Mouse (Mus musculus) heart, postnatal 10 days (tissue): ENCODE results near the gene Pycr1. TPM values are rescaled to one million over a fixed set of nuclear protein-coding genes. Genes with fewer than 3 reads are reported as not detected.

Experiments
- DNase-seq, 2 experiments: peaks; one replicate each; pipeline ENCODE4 v3.0.0; 2021
- intact Hi-C: fragments of 180-260 bp; cut with DNase I; formaldehyde crosslinking; loops from one replicate; pipeline ENCODE4 v1.15.1; 2025
- total RNA-seq, 2 experiments: library from RNA; stranded (reverse); gene quantifications; 2 replicates each; pipeline ENCODE4 v1.2.3; 2021

Pycr1 gene
- total RNA-seq, 2 experiments from 2014 or later, result 4.8 to 5.5 TPM

- intact Hi-C loops, result no loop called here
- DNase-seq, result peak in 1 of 2 experiments; percentile 44
These were observed 14.2 kb downstream of the Pycr1 start for GRCm38 (mm10) chr11:120629341-120629730.

DNA sequence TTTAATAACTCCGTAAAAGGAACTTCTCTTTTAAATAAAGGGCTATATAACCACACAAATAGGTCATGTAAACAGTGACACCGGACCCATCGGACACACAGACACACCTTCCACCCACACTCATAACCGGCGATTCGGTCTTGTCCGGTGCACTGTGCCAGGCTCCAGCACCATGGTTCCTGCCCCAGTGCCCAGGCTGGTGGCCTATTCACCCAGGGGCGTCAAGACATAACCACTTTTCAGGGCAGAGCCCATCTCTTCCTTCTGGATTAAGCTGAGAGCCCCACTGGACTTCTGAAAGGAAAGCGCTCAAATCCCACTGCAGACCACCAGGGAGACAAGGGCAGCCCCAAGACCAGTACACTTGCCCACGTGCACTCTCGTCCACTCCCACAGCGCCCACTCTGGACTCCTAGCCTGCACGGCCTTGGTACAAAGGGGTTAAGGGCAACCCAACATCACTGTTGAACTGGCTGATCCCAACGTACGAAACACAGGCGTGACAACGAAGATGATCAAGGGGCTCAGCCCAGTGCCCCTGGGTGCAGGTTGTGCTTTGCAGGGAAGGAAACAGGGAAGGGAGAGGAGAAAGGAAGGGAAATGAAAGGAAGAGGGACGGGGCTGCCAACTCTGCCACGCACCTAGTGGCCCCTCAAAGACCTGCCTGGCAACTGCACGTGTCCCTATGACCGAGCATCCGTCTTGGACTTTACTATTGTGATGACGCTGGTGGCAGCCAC is 14.8 kb downstream of the Pycr1 start:
- intact Hi-C loops, result no loop called here
- DNase-seq, result no peak

DNA sequence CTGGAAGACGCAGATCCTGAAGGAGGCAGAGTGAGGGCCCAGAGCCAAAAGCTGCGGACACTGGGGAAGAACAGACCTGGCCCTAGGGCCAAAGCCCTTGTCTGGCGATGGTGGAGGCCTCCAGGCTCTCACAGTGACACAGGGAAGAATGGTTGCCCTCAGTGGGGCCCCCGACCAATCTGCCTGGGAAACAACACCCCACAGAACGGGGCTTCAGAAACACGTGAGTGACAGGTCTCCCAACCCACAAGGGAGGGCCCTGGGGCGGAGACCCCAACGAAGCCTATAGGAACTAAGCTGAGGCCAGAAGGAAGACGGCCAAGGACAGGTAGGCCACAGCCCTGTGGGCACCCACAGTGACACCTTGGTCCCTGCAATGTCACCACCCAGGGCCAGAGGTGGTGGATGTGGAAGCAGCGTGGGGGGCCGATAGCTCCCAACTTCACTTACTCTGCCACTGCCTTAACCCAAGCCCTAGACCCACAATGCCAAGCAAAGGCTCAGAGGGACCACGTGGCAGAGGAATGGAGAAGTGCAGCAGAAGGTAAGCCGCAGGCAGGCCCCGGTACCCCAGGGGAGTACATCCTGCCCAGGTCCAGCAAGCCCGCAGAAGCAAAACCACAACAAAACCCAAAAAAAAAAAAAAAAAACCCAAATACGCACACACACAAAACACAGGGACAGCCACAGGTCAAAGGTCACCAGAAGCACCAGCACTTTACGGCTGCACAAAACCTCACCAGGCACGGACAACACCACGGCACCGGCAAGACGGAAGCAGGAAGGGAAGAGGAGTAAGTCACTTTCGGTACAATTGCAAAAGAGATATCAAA is 15.9 kb downstream of the Pycr1 start:
- intact Hi-C loops, result no loop called here
- no peak for DNase-seq

GRCm38 (mm10) chr11:120626785-120627467 is 16.6 kb downstream of the Pycr1 start:
- intact Hi-C loops, result no loop called here
- no peak for DNase-seq

GRCm38 (mm10) chr11:120625152-120625775 is 18.3 kb downstream of the Pycr1 start, which contains the start of gene Sirt7:
Gene Sirt7, minus strand, starts transcription at chr11:120625240.
- DNase-seq, result no peak
- intact Hi-C loops, result no loop called here

DNA sequence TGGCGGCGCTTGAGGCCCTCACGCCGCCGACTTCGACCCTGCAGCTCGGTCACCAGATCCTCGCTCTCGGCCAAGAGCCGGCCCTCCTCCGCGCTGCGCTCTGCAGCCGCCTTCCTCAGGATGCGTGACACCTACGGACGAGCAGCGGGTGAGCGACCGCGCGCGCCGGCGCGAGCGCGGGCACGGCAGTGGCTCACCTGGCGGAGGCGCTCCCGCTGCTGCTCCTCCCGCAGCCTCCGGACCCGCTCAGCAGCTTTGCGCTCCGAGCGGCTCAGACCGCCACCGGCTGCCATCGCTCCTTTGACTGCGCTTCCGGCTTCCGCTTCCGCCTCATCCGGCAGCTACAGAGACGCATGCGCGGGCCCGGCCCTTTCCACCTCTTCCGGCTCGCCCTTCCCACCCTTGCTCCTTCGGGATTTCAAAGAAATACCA is 18.9 kb downstream of the Pycr1 start:
- DNase-seq, result peak; percentile 89 to 92
- intact Hi-C loops, result loop anchor here (1.0 kb wide), 1 partner anchor 88 kb away; no protein-coding TSS in a partner anchor

DNA sequence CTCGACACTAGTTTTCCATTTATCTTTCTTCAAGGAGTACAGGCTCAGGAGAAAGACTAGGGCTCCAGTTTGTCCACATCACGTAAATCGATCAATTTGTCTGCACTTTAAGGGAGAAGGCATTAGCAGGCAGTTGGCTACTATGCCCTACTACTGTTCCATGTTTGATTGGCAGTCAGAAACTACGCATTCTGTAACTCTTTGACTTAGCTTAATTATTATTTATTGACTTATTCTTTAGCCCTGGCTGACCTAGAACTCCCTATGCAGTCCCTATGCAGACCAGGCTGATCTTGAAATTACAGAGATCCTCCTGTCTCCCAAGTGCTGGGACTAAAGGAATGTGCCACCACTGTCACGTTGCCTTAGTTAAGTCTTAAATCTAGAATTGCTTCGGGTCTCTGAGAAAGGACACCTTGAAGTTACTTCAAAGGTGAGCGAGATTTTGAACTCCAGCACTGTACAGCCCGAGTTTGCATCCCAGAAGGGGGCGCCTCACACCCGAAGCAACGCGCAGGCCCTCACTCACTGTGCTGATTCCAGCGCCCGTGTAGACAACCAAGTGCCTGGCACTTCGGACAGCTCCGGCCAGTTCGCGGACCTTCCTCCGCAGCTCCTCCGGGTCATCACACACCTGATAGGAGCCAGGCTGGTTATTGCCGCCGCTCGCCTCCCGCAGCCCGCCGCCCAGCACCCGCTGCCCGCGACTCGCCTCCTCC is 19.4 kb downstream of the Pycr1 start:
- intact Hi-C loops, result loop anchor here (1.0 kb wide), 1 partner anchor 88 kb away; no protein-coding TSS in a partner anchor
- peak; percentile 74 to 82 for DNase-seq

DNA sequence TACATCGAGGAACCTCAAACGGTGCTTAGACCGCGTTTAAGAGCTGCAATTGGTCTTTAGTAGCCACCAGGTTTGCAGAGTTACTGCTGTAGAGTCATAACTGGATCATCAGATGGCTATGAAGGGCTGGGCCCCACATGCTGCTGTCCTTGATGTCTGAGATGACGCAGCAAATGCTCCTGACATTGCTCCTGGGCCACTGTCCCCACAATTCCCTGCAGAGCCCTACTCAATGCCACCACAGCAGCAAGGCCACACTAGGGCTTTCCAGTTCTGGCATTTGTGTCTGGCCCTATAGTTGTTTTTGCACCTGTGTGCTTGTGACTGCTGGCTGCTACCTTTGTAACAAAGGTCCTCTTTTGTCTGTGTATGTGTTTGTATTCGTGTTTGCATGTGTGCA is 20.8 kb downstream of the Pycr1 start:
- no peak for DNase-seq
- intact Hi-C loops, result no loop called here

DNA sequence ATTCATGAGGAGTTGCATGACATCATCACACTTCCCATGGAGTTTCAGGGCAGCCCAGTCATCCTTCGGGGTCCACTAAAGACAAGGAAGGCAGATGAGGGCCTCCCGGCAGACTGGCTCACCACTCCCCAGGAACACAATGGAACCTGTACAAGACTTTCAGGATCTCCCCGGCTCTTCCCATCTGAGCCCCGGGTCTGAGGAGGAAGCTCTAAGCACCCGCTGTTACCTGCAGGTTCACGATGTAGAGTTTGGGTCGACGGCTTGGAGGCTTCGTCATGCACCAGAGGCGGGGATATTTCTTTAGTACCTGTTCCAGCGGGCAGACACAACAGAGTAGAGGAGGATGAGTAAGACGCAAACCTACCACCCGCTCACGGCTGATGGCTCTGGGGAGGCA is 23.4 kb downstream of the Pycr1 start:
- DNase-seq, result no peak
- intact Hi-C loops, result no loop called here

DNA sequence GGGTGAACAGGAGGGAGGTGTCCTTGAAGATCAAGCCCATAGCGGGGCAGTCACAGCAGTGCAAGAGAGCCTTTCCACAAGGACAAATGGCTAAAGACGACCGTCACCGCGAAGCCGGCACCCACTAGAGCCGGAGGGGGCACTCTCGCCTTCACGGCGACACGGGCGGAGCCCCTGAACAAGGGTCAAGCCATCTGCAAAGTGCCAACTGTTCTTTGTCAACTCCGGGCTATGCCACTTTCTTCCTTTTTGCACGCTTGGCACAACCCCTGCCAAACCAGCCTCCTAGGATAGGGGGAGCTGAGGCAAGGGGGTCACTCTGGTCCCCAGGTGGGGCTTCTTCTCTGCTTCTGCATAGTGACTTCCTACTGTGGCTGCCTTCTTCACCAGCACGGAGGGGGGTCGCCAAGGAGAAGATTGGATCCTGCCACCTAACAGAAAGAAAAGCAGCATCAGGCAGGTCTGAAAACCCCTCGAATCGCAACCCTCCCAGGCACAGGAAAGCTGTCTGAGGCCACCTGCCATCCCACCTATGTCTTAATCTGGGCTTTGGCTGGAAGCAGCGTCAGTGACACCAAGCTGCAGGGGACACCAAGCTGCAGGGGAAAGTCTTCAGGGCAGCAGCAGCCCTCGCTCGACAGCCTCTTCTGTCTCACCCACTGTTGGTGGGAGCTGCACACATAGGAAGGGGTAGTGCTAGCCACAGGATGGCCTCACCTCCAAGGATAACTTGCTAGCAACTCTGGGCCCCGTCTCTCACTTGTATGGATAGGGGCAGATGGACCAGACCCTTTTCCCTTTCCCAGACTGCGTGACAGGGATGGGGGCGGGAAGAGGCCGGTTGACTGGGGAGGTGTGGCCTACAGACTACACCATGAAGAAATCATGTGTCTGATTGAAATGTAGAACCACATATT is 24.7 kb downstream of the Pycr1 start:
- intact Hi-C loops, result no loop called here
- DNase-seq, result no peak

DNA sequence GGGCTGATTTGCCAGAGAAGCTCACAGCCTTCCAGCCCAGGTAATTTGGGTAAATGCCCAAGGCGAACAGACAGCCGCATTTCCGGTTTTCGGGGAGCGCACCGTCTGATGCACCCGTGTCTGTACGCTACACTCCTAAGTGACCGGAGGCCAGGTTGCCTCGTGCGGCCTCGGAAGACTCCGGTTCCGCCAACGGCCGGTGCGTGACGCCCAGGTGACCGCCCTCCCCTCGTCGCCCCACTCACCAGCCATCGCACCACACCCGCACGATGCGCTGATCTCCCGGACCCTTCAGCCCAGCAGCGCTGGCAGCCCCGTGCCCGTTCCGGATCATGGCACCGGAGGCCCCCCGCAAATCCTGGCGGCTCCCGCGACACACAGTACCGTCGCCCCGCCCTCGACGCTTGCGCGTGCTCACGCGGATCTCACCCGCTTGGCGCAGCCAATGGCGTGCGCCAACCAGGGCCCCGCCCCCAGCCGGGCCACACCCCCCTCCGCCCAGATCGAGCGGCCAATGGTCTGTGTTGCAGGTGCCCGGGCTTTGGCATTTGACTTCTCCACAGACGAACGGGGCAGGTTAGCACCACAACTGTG is 26.0 kb downstream of the Pycr1 start, which contains the start of gene Pcyt2:
Gene Pcyt2 (minus strand): TSS at position 418 of the 594 bp plus-strand sequence.
- intact Hi-C loops, result no loop called here
- DNase-seq, result peak; percentile 91 to 92

- no peak for DNase-seq
- intact Hi-C loops, result no loop called here
These were observed 26.8 kb downstream of the Pycr1 start for GRCm38 (mm10) chr11:120616617-120617294.

- intact Hi-C loops, result no loop called here
- DNase-seq, result no peak
These were observed 27.9 kb downstream of the Pycr1 start for GRCm38 (mm10) chr11:120615606-120616203.

DNA sequence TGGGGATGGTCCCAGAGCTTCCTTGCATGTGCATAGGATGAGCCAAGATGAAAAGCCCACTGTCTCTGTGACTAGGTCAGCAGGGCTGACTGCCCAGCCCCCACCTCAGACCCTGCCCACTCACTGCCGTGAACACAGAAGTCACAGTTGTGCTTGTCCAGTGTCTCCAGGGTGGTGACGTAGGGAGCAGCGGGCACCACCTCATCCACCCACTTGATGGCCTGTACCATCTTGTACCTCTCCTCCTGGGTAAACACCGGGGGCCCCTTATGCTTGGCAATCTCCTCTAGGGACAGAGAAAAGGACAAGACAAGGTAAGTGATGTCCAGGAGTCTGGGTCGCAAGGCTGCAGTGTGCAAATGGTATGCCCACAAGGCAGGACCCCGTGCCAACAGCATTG is 28.4 kb downstream of the Pycr1 start:
- DNase-seq, result no peak
- intact Hi-C loops, result no loop called here

- no peak for DNase-seq
- intact Hi-C loops, result loop anchor here (2.0 to 5.0 kb wide), 3 partner anchors 33 to 122 kb away; partner anchors contain the start of genes Arhgdia and Slc25a10
These were observed 29.6 kb downstream of the Pycr1 start for GRCm38 (mm10) chr11:120613976-120614375.

DNA sequence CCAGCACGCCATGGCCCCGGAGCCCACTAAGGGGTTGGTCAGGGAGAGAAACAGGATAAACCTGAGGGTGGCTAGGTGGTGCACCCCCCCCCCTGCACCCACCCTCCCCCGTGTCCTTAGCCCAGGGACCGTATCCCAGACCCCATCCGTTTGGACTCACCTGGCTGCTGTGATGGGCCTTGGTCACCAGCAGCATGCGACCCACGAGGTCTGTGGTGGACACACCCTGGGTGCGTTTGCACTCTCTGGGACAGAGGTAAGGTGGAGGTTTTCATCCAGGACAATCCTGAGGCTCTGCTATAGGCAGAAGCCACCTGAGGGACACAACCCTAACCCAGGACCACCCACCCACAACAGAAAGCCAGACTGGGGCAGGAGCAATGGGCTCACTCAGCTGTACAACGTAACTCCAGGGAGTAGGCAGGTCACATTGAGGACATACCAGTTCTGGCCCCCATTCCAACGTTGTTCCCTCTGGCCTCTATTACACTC is 30.0 kb downstream of the Pycr1 start:
- DNase-seq, result no peak
- intact Hi-C loops, result loop anchor here (2.0 to 5.0 kb wide), 3 partner anchors 33 to 121 kb away; partner anchors contain the start of genes Arhgdia and Slc25a10

GRCm38 (mm10) chr11:120612763-120613162 is 30.8 kb downstream of the Pycr1 start:
- intact Hi-C loops, result loop anchor here (2.0 to 5.0 kb wide), 3 partner anchors 32 to 120 kb away; partner anchors contain the start of genes Arhgdia and Slc25a10

More at GRCm38 (mm10) chr11:120612763-120613162, 30.8 kb downstream of the Pycr1 start:
- DNase-seq, result peak; percentile 82 to 87
